Mouse (Mus musculus) testis, adult 2 months (tissue): ENCODE measurements around the gene 1700007K13Rik. TPM values are rescaled to one million over a fixed set of nuclear protein-coding genes. Genes with fewer than 3 reads are reported as not detected.
"Not testable (repeated sequence)": the region's sequence is repeated elsewhere in the genome, so short reads cannot be mapped to it uniquely, and the experiment has no call there.

Experiments used
- H3K27ac ChIP-seq: fragments of 200-500 bp; 2 replicates; pipeline ENCODE4 v1.5.1; 2012; ENCODE audit warnings: low read depth, low read length; ENCODE audit not compliant: control insufficient read depth, insufficient read depth
- H3K27me3 ChIP-seq: fragments of 200-500 bp; 2 replicates; pipeline ENCODE4 v1.6.1; 2012; ENCODE audit warnings: mild to moderate bottlenecking, low read length, moderate library complexity; ENCODE audit not compliant: control insufficient read depth, insufficient read depth
- H3K36me3 ChIP-seq: fragments of 200-500 bp; 2 replicates; pipeline ENCODE4 v1.6.1; 2012; ENCODE audit warnings: mild to moderate bottlenecking, low read length; ENCODE audit not compliant: control insufficient read depth, insufficient read depth
- H3K4me1 ChIP-seq: fragments of 200-500 bp; 2 replicates; pipeline ENCODE4 v1.6.1; 2012; ENCODE audit warnings: low read length; ENCODE audit not compliant: control insufficient read depth, insufficient read depth
- H3K4me3 ChIP-seq: fragments of 200-500 bp; 2 replicates; pipeline ENCODE4 v1.5.1; 2012; ENCODE audit warnings: low read depth, mild to moderate bottlenecking, low read length, moderate library complexity, mixed read lengths; ENCODE audit not compliant: control insufficient read depth
- CTCF ChIP-seq: fragments of 200-500 bp; IDR thresholded peaks from 2 replicates; pipeline ENCODE4 v1.5.1; 2012; ENCODE audit warnings: low read depth, mild to moderate bottlenecking, inconsistent platforms, low read length, moderate library complexity; ENCODE audit not compliant: control insufficient read depth, insufficient read depth, insufficient replicate concordance
- POLR2A ChIP-seq: fragments of 200-500 bp; IDR thresholded peaks from 2 replicates; pipeline ENCODE4 v1.6.1; 2012; ENCODE audit warnings: low read depth, mild to moderate bottlenecking, inconsistent platforms, low read length, moderate library complexity; ENCODE audit not compliant: control insufficient read depth
- polyA plus RNA-seq: library from polyadenylated mRNA; depleted of rRNA; stranded (reverse); fragments of >200 nt; gene quantifications from 2 replicates; pipeline ENCODE4 v1.2.3, GENCODE M21; 2012

The 1700007K13Rik gene
- polyA plus RNA-seq, 1 experiment: 49.9 TPM

- no peaks in the 10 kb centered on the region for H3K4me1 ChIP-seq
- no peak overlapping the region for H3K27ac ChIP-seq
- H3K27me3 ChIP-seq: no peaks in the 10 kb centered on the region
- H3K4me3 ChIP-seq: no peak overlapping the region
- TF ChIP-seq CTCF: no peak
- TF ChIP-seq POLR2A: no peak
- no peaks in the 10 kb centered on the region for H3K36me3 ChIP-seq
Observed at GRCm38 (mm10) chr2:28494521-28494920, 28.4 kb upstream of the 1700007K13Rik start.

DNA sequence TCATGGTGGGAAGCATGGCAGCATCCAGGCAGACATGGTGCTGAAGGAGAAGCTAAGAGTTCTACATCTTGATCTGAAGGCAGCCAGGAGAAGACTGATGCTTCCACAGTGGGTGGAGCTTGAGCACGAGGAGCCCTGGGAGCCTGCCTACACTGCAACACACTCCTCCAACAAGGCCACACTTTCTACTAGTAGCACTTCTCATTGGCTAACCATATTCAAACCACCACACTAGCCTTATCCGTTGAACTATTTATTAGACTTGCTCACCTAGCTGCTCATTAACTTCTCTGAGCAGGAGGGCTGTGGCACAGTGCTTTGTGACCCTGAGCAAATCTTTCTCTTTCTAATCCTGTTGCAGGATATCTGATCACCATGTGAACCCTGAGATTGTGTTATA lies 17.7 kb upstream of the 1700007K13Rik start:
- no peaks in the 10 kb centered on the region for H3K36me3 ChIP-seq
- TF ChIP-seq CTCF: no peak
- no peak for TF ChIP-seq POLR2A
- no peak overlapping the region for H3K4me3 ChIP-seq
- H3K27ac ChIP-seq: no peak overlapping the region
- H3K27me3 ChIP-seq: no peaks in the 10 kb centered on the region
- H3K4me1 ChIP-seq: peaks cover 5% of the 10 kb centered on the region

DNA sequence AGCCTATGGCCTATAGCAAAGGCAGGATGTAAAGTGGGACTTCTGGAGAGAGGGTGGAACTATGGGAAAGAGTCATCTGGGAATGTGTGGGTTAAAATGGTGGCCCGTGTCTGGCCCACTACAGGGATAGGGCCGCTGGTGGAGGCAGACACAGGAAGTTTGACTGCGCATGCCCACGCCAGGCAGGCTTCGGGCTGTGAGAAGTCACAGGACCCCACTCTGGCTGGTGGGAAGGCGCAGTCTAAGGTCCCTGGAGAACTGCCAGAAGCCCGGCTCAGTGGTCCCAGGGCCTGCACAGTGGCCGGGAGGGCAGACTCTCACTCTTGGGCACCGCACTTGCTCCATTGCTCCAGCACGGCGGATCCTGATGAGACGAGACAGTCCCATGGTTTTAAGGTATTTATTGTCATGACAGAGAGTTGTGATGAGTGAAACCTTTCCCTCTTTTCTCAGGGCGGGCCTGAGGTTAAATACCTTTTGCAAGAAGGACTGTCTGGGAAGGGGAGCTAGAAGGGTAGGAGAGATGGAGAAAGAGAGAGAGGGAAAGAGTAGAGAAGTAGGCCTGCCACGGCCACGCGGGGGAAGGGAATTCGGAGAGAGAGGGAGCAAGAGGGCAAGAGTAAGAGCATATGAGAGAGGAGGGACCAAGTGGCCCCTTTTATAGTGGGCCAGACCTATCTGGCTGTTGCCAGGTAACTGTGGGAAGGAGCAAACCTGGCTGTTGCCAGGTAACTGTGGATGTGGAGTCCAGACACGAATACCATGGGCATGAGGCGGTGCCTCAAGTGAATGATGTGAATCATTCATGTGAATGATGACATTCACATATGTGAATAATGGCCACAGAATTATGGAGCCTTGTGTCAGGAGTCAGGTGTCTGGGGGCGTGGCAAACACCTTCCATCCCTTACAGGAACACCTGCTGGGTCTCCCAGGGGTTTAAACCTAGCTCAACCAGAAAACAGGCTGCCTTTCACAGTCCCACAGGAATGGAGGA lies 13.4 kb upstream of the 1700007K13Rik start:
- Histone ChIP-seq H3K27me3 (no peaks in the 10 kb centered on the region), H3K27ac (no peak overlapping the region; the same call in 1 of the 2 replicates), H3K36me3 (no peaks in the 10 kb centered on the region), H3K4me3 (peak overlapping the region; percentile 55), H3K4me1 (peaks cover 7% of the 10 kb centered on the region)
- TF ChIP-seq POLR2A: peak; percentile 42; the same call in 1 of the 2 replicates
- TF ChIP-seq CTCF: no peak

- not testable (repeated sequence) for H3K27ac ChIP-seq, H3K36me3 ChIP-seq, H3K4me1 ChIP-seq, H3K27me3 ChIP-seq
- H3K4me3 ChIP-seq: peak overlapping the region; percentile 59
Observed at GRCm38 (mm10) chr2:28477993-28478392, 11.9 kb upstream of the 1700007K13Rik start.

- H3K4me1 ChIP-seq, H3K36me3 ChIP-seq, H3K27me3 ChIP-seq: not testable (repeated sequence)
Observed at GRCm38 (mm10) chr2:28472011-28472410, 5.9 kb upstream of the 1700007K13Rik start.

GRCm38 (mm10) chr2:28470591-28470990 lies 4.5 kb upstream of the 1700007K13Rik start:
- Histone ChIP-seq H3K27ac (no peak overlapping the region), H3K4me3 (no peak overlapping the region), H3K27me3 (no peaks in the 10 kb centered on the region), H3K4me1 (peaks cover 12% of the 10 kb centered on the region), H3K36me3 (no peaks in the 10 kb centered on the region; the same call in none of the 2 replicates)
- TF ChIP-seq CTCF (no peak), POLR2A (no peak)

More at GRCm38 (mm10) chr2:28472011-28472410, 5.9 kb upstream of the 1700007K13Rik start:
- not testable (repeated sequence) for H3K4me3 ChIP-seq, H3K27ac ChIP-seq

- peaks cover 12% of the 10 kb centered on the region for H3K4me1 ChIP-seq
- no peaks in the 10 kb centered on the region; the same call in none of the 2 replicates for H3K36me3 ChIP-seq
- H3K27me3 ChIP-seq: no peaks in the 10 kb centered on the region
- H3K4me3 ChIP-seq: no peak overlapping the region
- TF ChIP-seq POLR2A: no peak
- no peak for TF ChIP-seq CTCF
- no peak overlapping the region for H3K27ac ChIP-seq
Observed at GRCm38 (mm10) chr2:28469461-28469860, 3.3 kb upstream of the 1700007K13Rik start.
